Comparison of ENCODE assay signal across 8 mouse cellular contexts in the genomic region with DNA sequence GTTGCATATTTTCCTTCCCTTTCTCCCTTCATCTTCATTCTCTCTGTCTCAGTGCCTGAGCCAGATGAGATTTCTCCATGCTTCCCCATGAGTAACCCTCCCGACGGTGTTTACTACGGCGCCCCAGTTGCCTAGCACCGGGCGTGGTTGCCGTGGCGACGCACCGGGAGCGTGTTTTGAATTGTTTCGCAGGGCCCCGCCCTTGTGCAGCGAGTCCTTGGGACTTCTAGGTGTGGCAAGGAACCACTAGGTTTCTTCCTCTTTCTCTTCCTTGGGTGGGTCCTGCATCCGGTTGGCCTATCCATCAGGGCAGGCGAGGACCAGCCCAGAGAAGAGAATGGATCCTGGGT. TPM values are rescaled to one million over a fixed set of nuclear protein-coding genes. Genes with fewer than 3 reads are reported as not detected.
DNase-seq lines count a peak whose midpoint lies in the region; ATAC-seq and TF ChIP-seq lines count a peak whose summit lies in the region.

No protein-coding gene starts in this region.

- no peak overlapping the region for H3K9ac ChIP-seq in hindbrain, embryonic 15.5 days

- intact Hi-C loops in gastrocnemius, adult 2 months (cut with DNase I) = no loop called here

- no peak for TF ChIP-seq CTCF in gastrocnemius, adult 2 months (IDR thresholded peaks at IDR 0.05)

- H3K27me3 ChIP-seq in hindbrain, embryonic 15.5 days = no peaks in the 10 kb centered on the region

- H3K4me1 ChIP-seq in hindbrain, embryonic 15.5 days (replicated peaks) = peaks cover 28% of the 10 kb centered on the region

- ATAC-seq in hindbrain, embryonic 15.5 days (ENCODE audit: low FRiP score, low read depth) = peak; percentile 85

- H3K9me3 ChIP-seq in hindbrain, embryonic 15.5 days = no peaks in the 10 kb centered on the region

- WGBS in hindbrain, embryonic 15.5 days = 5% methylated on average over 16 of the region's 16 CpGs

- peak; percentile 90 for DNase-seq in MN1 (ENCODE audit: low spot score)
- DNase-seq in c-Kit-positive CD71-negative TER-119-negative erythroid progenitor cells, embryonic 14.5 days (ENCODE audit: low read depth) = peak; percentile 66
- DNase-seq in gastrocnemius, adult 2 months = peak; percentile 89
- peak; percentile 69 to 74 for DNase-seq in layer of hippocampus, postnatal 25 days (ENCODE audit: extremely low spot score in 1 of 2, low spot score in 1 of 2)
- DNase-seq in lung, postnatal 10 days = peak; percentile 95
- peak; percentile 68 for DNase-seq in ovary, postnatal 14 days (ENCODE audit: low spot score)
- peak; percentile 63 for DNase-seq in urinary bladder, adult 2 months (ENCODE audit: low spot score)

- peak overlapping the region; percentile 43 for H3K4me2 ChIP-seq in hindbrain, embryonic 15.5 days

- H3K4me3 ChIP-seq in gastrocnemius, adult 2 months = peak overlapping the region; percentile 47
- no peak overlapping the region; the same call in 1 of the 2 replicates for H3K4me3 ChIP-seq in hindbrain, embryonic 15.5 days

- H3K27ac ChIP-seq in gastrocnemius, adult 2 months = peak overlapping the region; percentile 81
- peak overlapping the region; percentile 21; the same call in 1 of the 2 replicates for H3K27ac ChIP-seq in hindbrain, embryonic 15.5 days (replicated peaks)

- H3K36me3 ChIP-seq in hindbrain, embryonic 15.5 days = no peaks in the 10 kb centered on the region

RNA-seq across cellular contexts. Expression of a gene that starts 1.4 kb away (rescaled TPM):
- total RNA-seq in gastrocnemius, adult 2 months (2021) = not detected
- 0.33 TPM in 1 of 2 replicates, not detected in the other for polyA plus RNA-seq in hindbrain, embryonic 15.5 days (2015; fragmentation: Nextera tagmentation; extraction: Ambion mirVana)
- total RNA-seq in layer of hippocampus, postnatal 25 days (2021) = not detected
- 0.06 and 0.21 TPM in 2 replicates for polyA plus RNA-seq in urinary bladder, adult 2 months (2012; rRNA removed)

RNA-seq across cellular contexts. Expression of a gene that starts 54.9 kb away (rescaled TPM):
- 10 to 100 TPM in 1 of 2 experiments, 1 to 10 TPM in 1; 3.8 to 10.3 TPM for total RNA-seq in gastrocnemius, adult 2 months (2021)
- 3.6 and 6.8 TPM in 2 replicates for polyA plus RNA-seq in hindbrain, embryonic 15.5 days (2015; fragmentation: Nextera tagmentation; extraction: Ambion mirVana)
- total RNA-seq in layer of hippocampus, postnatal 25 days (2021) = 10 to 100 TPM; 68.8 to 86.0 TPM
- 40.7 and 41.8 TPM in 2 replicates for polyA plus RNA-seq in urinary bladder, adult 2 months (2012; rRNA removed)

RNA-seq across cellular contexts. Expression of a gene that starts 54.9 kb away (rescaled TPM):
- 1 to 10 TPM; 2.7 to 3.8 TPM for total RNA-seq in gastrocnemius, adult 2 months (2021)
- 100 and 112 TPM in 2 replicates for polyA plus RNA-seq in hindbrain, embryonic 15.5 days (2015; fragmentation: Nextera tagmentation; extraction: Ambion mirVana)
- total RNA-seq in layer of hippocampus, postnatal 25 days (2021) = 100 to 1,000 TPM; 156 to 157 TPM
- polyA plus RNA-seq in urinary bladder, adult 2 months (2012; rRNA removed) = 5.6 and 5.9 TPM in 2 replicates

RNA-seq across cellular contexts. Expression of a gene that starts 57.5 kb away (rescaled TPM):
- under 1 TPM in 1 of 2 experiments, not detected in 1; 0.17 TPM for total RNA-seq in gastrocnemius, adult 2 months (2021)
- polyA plus RNA-seq in hindbrain, embryonic 15.5 days (2015; fragmentation: Nextera tagmentation; extraction: Ambion mirVana) = 0.12 TPM in 1 of 2 replicates, not detected in the other
- total RNA-seq in layer of hippocampus, postnatal 25 days (2021) = not detected
- 0.41 and 0.52 TPM in 2 replicates for polyA plus RNA-seq in urinary bladder, adult 2 months (2012; rRNA removed)

Comparison
In these comparisons a context has a peak if more than half of its experiments do, and no peak if none do; other contexts are left out.
1. RNA of a gene that starts 54.9 kb away (total RNA-seq): 68.8 to 86.0 TPM in layer of hippocampus, postnatal 25 days; 3.8 to 10.3 TPM in gastrocnemius, adult 2 months; every median in the first group is over 4 times any median in the second.
2. RNA of a gene that starts 54.9 kb away (total RNA-seq): 156 to 157 TPM in layer of hippocampus, postnatal 25 days; 2.7 to 3.8 TPM in gastrocnemius, adult 2 months; every median in the first group is over 10 times any median in the second.
3. Peak in every context shown above with its lines, with median percentiles within 50 percentile points of each other: DNase-seq.